Mouse (Mus musculus): ENCODE results near the gene 1700030J22Rik. TPM values are rescaled to one million over a fixed set of nuclear protein-coding genes. Genes with fewer than 3 reads are reported as not detected.

Gene 1700030J22Rik
- total RNA-seq, 2 experiments from 2014 or later = 0.15 to 0.29 TPM

Other genes starting within 250 kb of the 1700030J22Rik start
- gene Cdyl2, start 246.0 kb downstream of the 1700030J22Rik start, total RNA-seq (2021) = 1 to 10 TPM; 2.9 to 3.2 TPM
- 10 to 100 TPM; 26.1 to 34.2 TPM for gene Cmc2, start 57.5 kb downstream of the 1700030J22Rik start, total RNA-seq (2021)
- under 1 TPM; 0.51 to 0.62 TPM for gene Cenpn, start 57.2 kb downstream of the 1700030J22Rik start, total RNA-seq (2021)
- 10 to 100 TPM; 14.3 to 15.4 TPM for gene Atmin, start 35.6 kb downstream of the 1700030J22Rik start, total RNA-seq (2021)
- gene Gcsh, start 14.6 kb upstream of the 1700030J22Rik start, total RNA-seq (2021) = 10 to 100 TPM; 37.9 to 41.2 TPM
- gene Pkd1l2, start 103.5 kb upstream of the 1700030J22Rik start, total RNA-seq (2021) = under 1 TPM; 0.08 to 0.19 TPM
- not detected for gene Bco1, start 116.9 kb upstream of the 1700030J22Rik start, total RNA-seq (2021)
- 1 to 10 TPM; 4.0 to 4.9 TPM for gene Gan, start 179.2 kb upstream of the 1700030J22Rik start, total RNA-seq (2021)